Mouse (Mus musculus) adrenal gland, adult 2 months (tissue): ENCODE measurements at regions not wholly inside any gene's neighbourhood (a gene's known extent, or its start where the extent isn't known, plus 50 kb on each side); places are given as distances from the start of the nearest gene placed in this dataset.

Source experiments
- DNase-seq: peaks from one replicate; pipeline ENCODE4 v3.0.0; 2021

GRCm38 (mm10) chr17:62415152-62415551 is 466.0 kb downstream of the Efna5 start:
- no peak for DNase-seq

GRCm38 (mm10) chr17:62412666-62413180 is 468.4 kb downstream of the Efna5 start:
- DNase-seq: peak; percentile 71

GRCm38 (mm10) chr17:62403739-62404138 is 477.4 kb downstream of the Efna5 start:
- DNase-seq: no peak

GRCm38 (mm10) chr17:62393355-62394006 is 487.6 kb downstream of the Efna5 start:
- no peak for DNase-seq

GRCm38 (mm10) chr17:62384053-62384452 is 497.1 kb downstream of the Efna5 start:
- no peak for DNase-seq

- DNase-seq: no peak
Observed at GRCm38 (mm10) chr17:62378868-62379417, 502.2 kb downstream of the Efna5 start.

- DNase-seq: no peak
Observed at GRCm38 (mm10) chr17:62369100-62369499, 512.0 kb downstream of the Efna5 start.

- no peak for DNase-seq
Observed at GRCm38 (mm10) chr17:62367937-62368336, 513.2 kb downstream of the Efna5 start.

- no peak for DNase-seq
Observed at GRCm38 (mm10) chr17:62358323-62358722, 522.8 kb downstream of the Efna5 start.

- DNase-seq: no peak
Observed at GRCm38 (mm10) chr17:62337890-62338557, 543.1 kb downstream of the Efna5 start.

- no peak for DNase-seq
Observed at GRCm38 (mm10) chr17:62330226-62330625, 550.9 kb downstream of the Efna5 start.

GRCm38 (mm10) chr17:62326844-62327243 is 554.3 kb downstream of the Efna5 start:
- no peak for DNase-seq

GRCm38 (mm10) chr17:62319033-62319432 is 562.1 kb downstream of the Efna5 start:
- no peak for DNase-seq

- DNase-seq: no peak
Observed at GRCm38 (mm10) chr17:62310059-62310458, 571.1 kb downstream of the Efna5 start.

GRCm38 (mm10) chr17:62307111-62307510 is 574.0 kb downstream of the Efna5 start:
- DNase-seq: no peak

GRCm38 (mm10) chr17:62306524-62306923 is 574.6 kb downstream of the Efna5 start:
- DNase-seq: no peak

- no peak for DNase-seq
Observed at GRCm38 (mm10) chr17:62305140-62305539, 576.0 kb downstream of the Efna5 start.

GRCm38 (mm10) chr17:62304073-62304472 is 577.0 kb downstream of the Efna5 start:
- DNase-seq: no peak

GRCm38 (mm10) chr17:62299875-62300274 is 581.2 kb downstream of the Efna5 start:
- no peak for DNase-seq

GRCm38 (mm10) chr17:62297393-62298060 is 583.6 kb downstream of the Efna5 start:
- no peak for DNase-seq

- DNase-seq: no peak
Observed at GRCm38 (mm10) chr17:62295412-62295811, 585.7 kb downstream of the Efna5 start.

- no peak for DNase-seq
Observed at GRCm38 (mm10) chr17:62292703-62293102, 588.4 kb downstream of the Efna5 start.

GRCm38 (mm10) chr17:62287666-62288065 is 593.5 kb downstream of the Efna5 start:
- DNase-seq: no peak
